Mouse (Mus musculus) midbrain, postnatal 0 days (tissue): Measurements from ENCODE around the gene Fmo4. TPM values are rescaled to one million over a fixed set of nuclear protein-coding genes. Genes with fewer than 3 reads are reported as not detected.
A peak's percentile ranks its signal among the peaks of the same experiment; 100 is the strongest.

ENCODE experiments used
- ATAC-seq: fragments of 200-750 bp; cut with Nextera tagmentation; 2 replicates; pipeline ENCODE4 v1.8.0; 2017; ENCODE audit warnings: moderate number of reproducible peaks, mild to moderate bottlenecking, moderate TSS enrichment, moderate library complexity; ENCODE audit not compliant: low FRiP score
- DNase-seq: peaks from one replicate; pipeline ENCODE4 v3.0.0-alpha.2; 2015; ENCODE audit warnings: low spot score
- H3K27ac ChIP-seq: fragments of 300-500 bp; sonication (generic); 2 replicates; pipeline ENCODE4 v1.5.1; 2014; ENCODE audit warnings: low read depth, mild to moderate bottlenecking, low read length, mixed read lengths
- H3K27me3 ChIP-seq: fragments of 300-500 bp; sonication (generic); 2 replicates; pipeline ENCODE4 v1.6.1; 2014; ENCODE audit warnings: low read length, control low read depth, mixed read lengths; ENCODE audit not compliant: insufficient read depth
- H3K36me3 ChIP-seq: fragments of 300-500 bp; sonication (generic); 2 replicates; pipeline ENCODE4 v1.6.1; 2014; ENCODE audit warnings: low read length, control low read depth, mixed read lengths; ENCODE audit not compliant: insufficient read depth
- H3K4me1 ChIP-seq: fragments of 300-500 bp; sonication (generic); 2 replicates; pipeline ENCODE4 v1.6.1; 2014; ENCODE audit warnings: mild to moderate bottlenecking, control low read depth, antibody characterized with exemption, low read length, mixed read lengths; ENCODE audit not compliant: insufficient read depth
- H3K4me2 ChIP-seq: fragments of 300-500 bp; sonication (generic); 2 replicates; pipeline ENCODE4 v1.6.1; 2014; ENCODE audit warnings: low read depth, mild to moderate bottlenecking, low read length, mixed read lengths; ENCODE audit not compliant: poor library complexity, severe bottlenecking
- H3K4me3 ChIP-seq: fragments of 300-500 bp; sonication (generic); 2 replicates; pipeline ENCODE4 v1.5.1; 2014; ENCODE audit warnings: low read depth, mild to moderate bottlenecking, low read length, moderate library complexity
- H3K9ac ChIP-seq: fragments of 300-500 bp; sonication (generic); replicated peaks from 2 replicates; pipeline ENCODE4 v1.6.1; 2014; ENCODE audit warnings: mild to moderate bottlenecking, low read length, moderate library complexity, mixed read lengths; ENCODE audit not compliant: poor library complexity, severe bottlenecking
- H3K9me3 ChIP-seq: fragments of 300-500 bp; sonication (generic); 2 replicates; pipeline ENCODE4 v1.6.1; 2016; ENCODE audit warnings: low read length, control low read depth
- CTCF ChIP-seq: IDR thresholded peaks from 2 replicates; pipeline ENCODE4 v1.5.1; 2016; ENCODE audit warnings: antibody characterized with exemption, mild to moderate bottlenecking
- WGBS: fragments of 180-500 bp; shearing (Covaris S2); extraction: QIAGEN DNeasy Blood & Tissue Kit; methylation state at CpG from one replicate; pipeline ENCODE4 v1.1.7; 2014; 5-methylcytosine and 5-hydroxymethylcytosine counted together
- polyA plus RNA-seq: library from polyadenylated mRNA; unstranded; fragments of >200 nt; fragmentation: Nextera tagmentation; extraction: Ambion mirVana; gene quantifications from 2 replicates; pipeline ENCODE4 v1.2.1, GENCODE M21; 2015
- total RNA-seq: library from RNA; depleted of rRNA; stranded (reverse); fragments of >200 nt; gene quantifications from 2 replicates; pipeline ENCODE4 v1.2.3, GENCODE M21; 2014

Gene Fmo4
- total and polyA plus RNA-seq, 2 experiments from 2014 or later: 0.77 to 0.78 TPM

GRCm38 (mm10) chr1:162834342-162834741 is 20.6 kb upstream of the Fmo4 start:
- DNase-seq: no peak
- H3K4me1 ChIP-seq: peaks cover 10% of the 10 kb centered on the region; the same call in 1 of the 2 replicates
- no peaks in the 10 kb centered on the region for H3K27me3 ChIP-seq
- H3K27ac ChIP-seq: no peak overlapping the region
- no peak overlapping the region for H3K4me2 ChIP-seq
- H3K36me3 ChIP-seq: no peaks in the 10 kb centered on the region
- H3K4me3 ChIP-seq: no peak overlapping the region
- no peak for ATAC-seq
- 77% methylated on average over 5 of the region's 5 CpGs for WGBS
- TF ChIP-seq CTCF: no peak
- H3K9me3 ChIP-seq: no peaks in the 10 kb centered on the region
- no peak overlapping the region for H3K9ac ChIP-seq

GRCm38 (mm10) chr1:162832574-162832953 is 18.8 kb upstream of the Fmo4 start:
- Histone ChIP-seq H3K4me1 (peaks cover 10% of the 10 kb centered on the region; the same call in 1 of the 2 replicates), H3K27ac (peak overlapping the region; percentile 67), H3K4me3 (0 out of 2 replicates have a peak overlapping the region, but pooled peaks have one; percentile 15), H3K9me3 (no peaks in the 10 kb centered on the region), H3K36me3 (no peaks in the 10 kb centered on the region), H3K4me2 (peak overlapping the region; percentile 43), H3K9ac (no peak overlapping the region), H3K27me3 (no peaks in the 10 kb centered on the region)
- 13% methylated on average over 5 of the region's 5 CpGs for WGBS
- no peak for TF ChIP-seq CTCF
- DNase-seq (no peak), ATAC-seq (peak; percentile 63)

GRCm38 (mm10) chr1:162831838-162832573 is 18.2 kb upstream of the Fmo4 start:
- no peaks in the 10 kb centered on the region for H3K36me3 ChIP-seq

GRCm38 (mm10) chr1:162819280-162819679 is 5.5 kb upstream of the Fmo4 start:
- Histone ChIP-seq H3K27me3 (no peaks in the 10 kb centered on the region), H3K4me1 (no peaks in the 10 kb centered on the region; the same call in 1 of the 2 replicates), H3K4me2 (no peak overlapping the region), H3K9ac (no peak overlapping the region), H3K27ac (no peak overlapping the region), H3K9me3 (no peaks in the 10 kb centered on the region), H3K36me3 (no peaks in the 10 kb centered on the region), H3K4me3 (no peak overlapping the region)
- no peak for ATAC-seq
- no peak for DNase-seq
- TF ChIP-seq CTCF: no peak
- 98% methylated on average over 5 of the region's 5 CpGs for WGBS

More at GRCm38 (mm10) chr1:162831838-162832573, 18.2 kb upstream of the Fmo4 start:
- H3K27me3 ChIP-seq: no peaks in the 10 kb centered on the region
- H3K9me3 ChIP-seq: no peaks in the 10 kb centered on the region
- no peak overlapping the region for H3K9ac ChIP-seq
- peak overlapping the region; percentile 43 for H3K4me2 ChIP-seq
- no peak for TF ChIP-seq CTCF
- ATAC-seq: peak; percentile 93
- peaks cover 10% of the 10 kb centered on the region; the same call in 1 of the 2 replicates for H3K4me1 ChIP-seq
- H3K4me3 ChIP-seq: 0 out of 2 replicates have a peak overlapping the region, but pooled peaks have one; percentile 15
- WGBS: 4% methylated on average over 5 of the region's 5 CpGs
- peak overlapping the region; percentile 67 for H3K27ac ChIP-seq
- DNase-seq: peak; percentile 87

DNA sequence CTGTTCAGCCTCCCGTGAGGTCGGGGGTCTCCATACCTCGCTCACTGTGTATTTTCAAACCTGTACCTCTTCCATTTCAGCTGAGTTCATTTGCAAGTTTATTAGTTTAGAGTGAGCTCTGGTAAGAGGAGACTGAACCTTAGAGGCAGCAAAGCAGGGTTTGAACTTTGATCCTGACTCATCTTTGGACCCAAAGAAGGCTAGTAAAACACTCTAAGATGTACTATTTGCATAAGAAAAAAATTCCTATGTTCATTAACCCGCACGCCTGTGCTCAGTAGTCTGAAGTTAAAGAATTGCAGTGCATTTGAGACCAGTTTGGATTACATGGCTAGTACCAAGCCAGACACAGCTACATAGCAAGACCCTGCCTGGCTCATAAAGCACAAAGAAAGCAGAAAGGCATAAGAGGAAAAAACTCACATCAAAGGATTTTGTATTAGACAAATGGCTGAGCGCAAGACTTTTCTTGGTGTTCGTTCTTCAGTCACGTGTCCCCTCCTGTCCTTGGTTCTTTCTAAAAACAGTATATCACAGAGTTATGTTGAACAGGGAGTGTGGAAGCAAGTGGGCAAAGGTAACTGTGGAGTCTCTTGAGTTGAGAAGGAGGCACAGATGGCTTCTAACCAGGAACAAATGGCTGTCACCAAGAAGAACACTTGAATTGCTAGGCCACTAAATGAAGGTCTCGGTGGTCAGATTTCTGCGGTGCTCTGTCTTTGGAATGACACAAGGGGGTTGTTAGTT is 1.8 kb upstream of the Fmo4 start:
- Histone ChIP-seq H3K36me3 (no peaks in the 10 kb centered on the region), H3K9ac (no peak overlapping the region), H3K4me3 (no peak overlapping the region), H3K9me3 (no peaks in the 10 kb centered on the region), H3K4me2 (no peak overlapping the region), H3K4me1 (no peaks in the 10 kb centered on the region; the same call in 1 of the 2 replicates), H3K27ac (no peak overlapping the region), H3K27me3 (no peaks in the 10 kb centered on the region)
- TF ChIP-seq CTCF: no peak
- DNase-seq: no peak
- ATAC-seq: no peak
- whole genome bisulfite sequencing: 79% methylated on average over 10 of the region's 10 CpGs

DNA sequence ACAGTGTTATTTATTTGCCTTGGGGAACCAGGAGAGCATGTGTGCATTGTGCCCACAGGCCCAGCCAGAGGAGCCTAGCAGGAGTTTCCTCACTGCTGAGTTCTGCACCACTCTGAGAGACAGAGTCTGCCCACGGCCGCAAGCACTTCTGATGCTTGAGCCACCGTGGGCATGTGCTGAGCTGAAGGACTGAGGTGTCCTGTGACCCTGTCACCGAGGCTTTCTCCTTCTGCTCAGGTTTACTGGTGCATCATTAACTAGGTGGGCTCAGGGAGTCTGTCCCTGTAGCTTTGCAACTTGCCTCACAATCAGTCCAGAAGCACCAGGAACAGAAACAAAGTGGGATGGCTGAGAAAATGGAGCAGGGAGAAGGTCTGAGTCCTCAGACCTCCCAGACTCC is 1.2 kb upstream of the Fmo4 start:
- Histone ChIP-seq H3K9me3 (no peaks in the 10 kb centered on the region), H3K4me3 (no peak overlapping the region), H3K4me2 (no peak overlapping the region), H3K27me3 (no peaks in the 10 kb centered on the region), H3K4me1 (no peaks in the 10 kb centered on the region; the same call in 1 of the 2 replicates), H3K9ac (no peak overlapping the region), H3K36me3 (no peaks in the 10 kb centered on the region), H3K27ac (no peak overlapping the region)
- DNase-seq: no peak
- 56% methylated on average over 4 of the region's 4 CpGs for WGBS
- TF ChIP-seq CTCF: no peak
- ATAC-seq: no peak
